Mouse (Mus musculus) kidney, adult 2 months (tissue): ENCODE data around the gene Gfod2.

ENCODE experiments used
- CTCF ChIP-seq: fragments of 200-500 bp; conservative IDR thresholded peaks from 2 replicates; pipeline ENCODE4 v1.5.1; 2011; ENCODE audit warnings: low read depth, mild to moderate bottlenecking, control low read depth, low read length, moderate library complexity, mixed read lengths; ENCODE audit not compliant: insufficient read depth, insufficient read length
- POLR2A ChIP-seq: fragments of 200-500 bp; IDR thresholded peaks from one replicate; pipeline ENCODE4 v1.6.1; 2011; ENCODE audit warnings: low read depth, low read length, control low read depth

- TF ChIP-seq POLR2A, result no peak
- TF ChIP-seq CTCF, result no peak
Measured at GRCm38 (mm10) chr8:105795785-105796184, 37.3 kb upstream of the Gfod2 start.
